Mouse (Mus musculus): ENCODE data around the gene Dot1l. TPM values are rescaled to one million over a fixed set of nuclear protein-coding genes. Genes with fewer than 3 reads are reported as not detected.
"Not testable (repeated sequence)": the region's sequence is repeated elsewhere in the genome, so short reads cannot be mapped to it uniquely, and the experiment has no call there.

Gene Dot1l
- polyA plus RNA-seq, 1 experiment from 2014 or later = 17.7 TPM

DNA sequence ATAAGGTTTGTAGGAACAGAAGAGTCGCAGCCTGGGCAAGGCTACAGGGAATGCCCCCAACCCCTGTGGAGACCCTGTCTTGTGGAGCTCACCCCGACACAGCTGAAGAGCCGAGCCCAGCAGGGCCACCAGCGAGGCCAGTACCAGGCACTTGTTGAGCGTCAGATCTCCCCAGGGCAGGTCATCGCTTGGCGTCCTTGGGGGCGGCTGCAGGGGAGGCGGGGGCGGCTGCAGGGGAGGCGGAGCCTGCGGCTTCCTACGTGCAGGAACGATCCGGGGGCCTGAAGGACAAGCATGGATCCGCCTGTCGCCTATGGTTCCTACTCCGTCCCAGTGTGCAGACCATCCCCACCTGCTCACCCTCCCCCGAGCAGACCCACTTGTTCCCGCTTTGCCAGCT lies 55.1 kb downstream of the Dot1l start:
- ATAC-seq = no peak
- Histone ChIP-seq H3K27me3 (ENCODE audit: control insufficient read depth, insufficient read depth, low read depth, low read length) (peaks cover 19% of the 10 kb centered on the region), H3K27ac (ENCODE audit: low read length) (no peak overlapping the region), H3K9ac (ENCODE audit: low read depth, low read length) (no peak overlapping the region), H3K9me3 (replicated peaks; ENCODE audit: control insufficient read depth, low read length, poor library complexity, severe bottlenecking) (no peaks in the 10 kb centered on the region), H3K4me1 (ENCODE audit: control insufficient read depth, insufficient read depth, low read length) (peaks cover 27% of the 10 kb centered on the region), H3K4me3 (ENCODE audit: low read depth, low read length) (no peak overlapping the region), H3K36me3 (ENCODE audit: control insufficient read depth, insufficient read depth, low read length) (no peaks in the 10 kb centered on the region), H3K4me2 (ENCODE audit: low read length) (no peak overlapping the region)
- WGBS = 6% methylated on average over 20 of the region's 20 CpGs

- Histone ChIP-seq H3K4me3 (ENCODE audit: low read depth, low read length) (no peak overlapping the region), H3K27me3 (ENCODE audit: control insufficient read depth, insufficient read depth, low read depth, low read length) (peaks cover 19% of the 10 kb centered on the region), H3K27ac (ENCODE audit: low read length) (no peak overlapping the region), H3K9ac (ENCODE audit: low read depth, low read length) (no peak overlapping the region), H3K36me3 (ENCODE audit: control insufficient read depth, insufficient read depth, low read length) (no peaks in the 10 kb centered on the region), H3K4me1 (ENCODE audit: control insufficient read depth, insufficient read depth, low read length) (peaks cover 15% of the 10 kb centered on the region), H3K9me3 (replicated peaks; ENCODE audit: control insufficient read depth, low read length, poor library complexity, severe bottlenecking) (no peaks in the 10 kb centered on the region), H3K4me2 (ENCODE audit: low read length) (no peak overlapping the region)
- no peak for ATAC-seq
- 60% methylated on average over 5 of the region's 5 CpGs for WGBS
These were observed 57.5 kb downstream of the Dot1l start for GRCm38 (mm10) chr10:80812391-80813041.

DNA sequence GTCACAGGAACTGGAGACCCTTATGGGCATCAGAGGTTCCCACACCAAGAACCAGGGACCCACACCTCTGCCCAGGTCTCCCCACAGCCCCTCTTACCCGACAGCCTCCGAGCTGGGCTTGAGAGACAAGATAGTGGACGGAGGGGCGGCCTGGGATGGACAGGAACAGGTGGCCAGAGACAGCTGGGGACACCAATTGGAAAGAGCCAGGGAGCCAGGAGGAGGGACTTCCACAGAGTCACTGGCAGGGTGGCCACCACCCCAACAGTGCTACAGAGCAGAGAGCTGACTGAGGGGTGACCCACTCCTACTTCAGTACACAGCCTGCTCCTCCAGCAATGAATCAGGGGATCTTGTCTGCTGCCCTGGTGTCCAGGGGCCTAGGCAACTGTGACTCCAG lies 58.4 kb downstream of the Dot1l start, which contains the start of gene Jsrp1:
Jsrp1 (minus strand) TSS at position 133 of the 400 bp plus-strand sequence.
- no peak for ATAC-seq
- H3K9me3 ChIP-seq (replicated peaks; ENCODE audit: control insufficient read depth, low read length, poor library complexity, severe bottlenecking) = no peaks in the 10 kb centered on the region
- WGBS = 77% methylated on average over 4 of the region's 4 CpGs
- peaks cover 8% of the 10 kb centered on the region for H3K4me1 ChIP-seq (ENCODE audit: control insufficient read depth, insufficient read depth, low read length)
- no peak within 1 kb of the TSS for H3K27ac ChIP-seq (ENCODE audit: low read length)
- no peak within 1 kb of the TSS for H3K9ac ChIP-seq (ENCODE audit: low read depth, low read length)
- H3K4me3 ChIP-seq (ENCODE audit: low read depth, low read length) = no peak within 1 kb of the TSS
- H3K36me3 ChIP-seq (ENCODE audit: control insufficient read depth, insufficient read depth, low read length) = no peaks in the 10 kb centered on the region
- no peak within 1 kb of the TSS for H3K4me2 ChIP-seq (ENCODE audit: low read length)
- H3K27me3 ChIP-seq (ENCODE audit: control insufficient read depth, insufficient read depth, low read depth, low read length) = peaks cover 19% of the 10 kb centered on the region

GRCm38 (mm10) chr10:80814800-80815199 lies 59.8 kb downstream of the Dot1l start:
- ATAC-seq = no peak
- WGBS = 57% methylated on average over 7 of the region's 7 CpGs
- Histone ChIP-seq H3K27me3 (ENCODE audit: control insufficient read depth, insufficient read depth, low read depth, low read length) (peaks cover 6% of the 10 kb centered on the region; the same call in 1 of the 2 replicates), H3K4me2 (ENCODE audit: low read length) (no peak overlapping the region), H3K9me3 (replicated peaks; ENCODE audit: control insufficient read depth, low read length, poor library complexity, severe bottlenecking) (no peaks in the 10 kb centered on the region), H3K27ac (ENCODE audit: low read length) (no peak overlapping the region), H3K9ac (ENCODE audit: low read depth, low read length) (no peak overlapping the region), H3K4me1 (ENCODE audit: control insufficient read depth, insufficient read depth, low read length) (no peaks in the 10 kb centered on the region), H3K4me3 (ENCODE audit: low read depth, low read length) (no peak overlapping the region), H3K36me3 (ENCODE audit: control insufficient read depth, insufficient read depth, low read length) (no peaks in the 10 kb centered on the region)

- 83% methylated on average over 3 of the region's 3 CpGs for WGBS
- not testable (repeated sequence) for H3K4me3 ChIP-seq (ENCODE audit: low read depth, low read length); ATAC-seq; H3K4me1 ChIP-seq (ENCODE audit: control insufficient read depth, insufficient read depth, low read length); H3K27me3 ChIP-seq (ENCODE audit: control insufficient read depth, insufficient read depth, low read depth, low read length); H3K4me2 ChIP-seq (ENCODE audit: low read length); H3K27ac ChIP-seq (ENCODE audit: low read length); H3K36me3 ChIP-seq (ENCODE audit: control insufficient read depth, insufficient read depth, low read length); H3K9me3 ChIP-seq (replicated peaks; ENCODE audit: control insufficient read depth, low read length, poor library complexity, severe bottlenecking); H3K9ac ChIP-seq (ENCODE audit: low read depth, low read length)
These were observed 61.3 kb downstream of the Dot1l start for GRCm38 (mm10) chr10:80816303-80816702.

GRCm38 (mm10) chr10:80817164-80817563 lies 62.2 kb downstream of the Dot1l start:
- ATAC-seq = no peak
- no peaks in the 10 kb centered on the region for H3K9me3 ChIP-seq (replicated peaks; ENCODE audit: control insufficient read depth, low read length, poor library complexity, severe bottlenecking)
- H3K36me3 ChIP-seq (ENCODE audit: control insufficient read depth, insufficient read depth, low read length) = no peaks in the 10 kb centered on the region
- no peak overlapping the region for H3K9ac ChIP-seq (ENCODE audit: low read depth, low read length)
- H3K27me3 ChIP-seq (ENCODE audit: control insufficient read depth, insufficient read depth, low read depth, low read length) = 0 out of 2 replicates have a peak, but pooled peaks cover 3% of the 10 kb centered on the region
- WGBS = 83% methylated on average over 2 of the region's 2 CpGs
- no peak overlapping the region for H3K4me2 ChIP-seq (ENCODE audit: low read length)
- no peaks in the 10 kb centered on the region for H3K4me1 ChIP-seq (ENCODE audit: control insufficient read depth, insufficient read depth, low read length)
- H3K4me3 ChIP-seq (ENCODE audit: low read depth, low read length) = no peak overlapping the region
- H3K27ac ChIP-seq (ENCODE audit: low read length) = no peak overlapping the region

DNA sequence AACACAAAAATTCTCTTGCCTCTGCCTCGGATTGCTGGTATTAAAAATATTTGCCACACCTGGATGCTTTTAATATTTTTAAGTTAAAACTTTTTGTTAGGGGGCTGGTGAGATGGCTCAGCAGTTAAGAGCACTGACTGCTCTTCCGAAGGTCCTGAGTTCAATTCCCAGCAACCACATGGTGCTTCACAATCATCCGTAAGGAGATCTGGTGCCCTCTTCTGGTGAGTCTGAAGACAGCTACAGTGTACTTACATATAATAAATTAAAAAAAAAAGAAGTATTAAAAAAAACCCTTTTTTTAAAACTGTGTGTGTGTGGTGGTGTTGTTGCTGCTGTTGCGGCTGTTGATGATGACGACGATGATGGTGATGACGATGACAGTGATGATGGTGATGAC lies 62.9 kb downstream of the Dot1l start:
- not testable (repeated sequence) for ATAC-seq; H3K9me3 ChIP-seq (replicated peaks; ENCODE audit: control insufficient read depth, low read length, poor library complexity, severe bottlenecking); H3K36me3 ChIP-seq (ENCODE audit: control insufficient read depth, insufficient read depth, low read length); H3K27me3 ChIP-seq (ENCODE audit: control insufficient read depth, insufficient read depth, low read depth, low read length); H3K4me2 ChIP-seq (ENCODE audit: low read length); H3K4me3 ChIP-seq (ENCODE audit: low read depth, low read length); H3K9ac ChIP-seq (ENCODE audit: low read depth, low read length); H3K4me1 ChIP-seq (ENCODE audit: control insufficient read depth, insufficient read depth, low read length); H3K27ac ChIP-seq (ENCODE audit: low read length)
- 85% methylated on average over 7 of the region's 7 CpGs for WGBS

GRCm38 (mm10) chr10:80818599-80819281 lies 63.7 kb downstream of the Dot1l start:
- no peaks in the 10 kb centered on the region for H3K27me3 ChIP-seq (ENCODE audit: control insufficient read depth, insufficient read depth, low read depth, low read length)
- H3K4me3 ChIP-seq (ENCODE audit: low read depth, low read length) = no peak overlapping the region
- H3K9ac ChIP-seq (ENCODE audit: low read depth, low read length) = no peak overlapping the region
- no peak overlapping the region for H3K4me2 ChIP-seq (ENCODE audit: low read length)
- H3K27ac ChIP-seq (ENCODE audit: low read length) = no peak overlapping the region
- H3K4me1 ChIP-seq (ENCODE audit: control insufficient read depth, insufficient read depth, low read length) = no peaks in the 10 kb centered on the region
- H3K36me3 ChIP-seq (ENCODE audit: control insufficient read depth, insufficient read depth, low read length) = no peaks in the 10 kb centered on the region
- no peak for ATAC-seq
- 61% methylated on average over 6 of the region's 6 CpGs for WGBS
- no peaks in the 10 kb centered on the region for H3K9me3 ChIP-seq (replicated peaks; ENCODE audit: control insufficient read depth, low read length, poor library complexity, severe bottlenecking)

DNA sequence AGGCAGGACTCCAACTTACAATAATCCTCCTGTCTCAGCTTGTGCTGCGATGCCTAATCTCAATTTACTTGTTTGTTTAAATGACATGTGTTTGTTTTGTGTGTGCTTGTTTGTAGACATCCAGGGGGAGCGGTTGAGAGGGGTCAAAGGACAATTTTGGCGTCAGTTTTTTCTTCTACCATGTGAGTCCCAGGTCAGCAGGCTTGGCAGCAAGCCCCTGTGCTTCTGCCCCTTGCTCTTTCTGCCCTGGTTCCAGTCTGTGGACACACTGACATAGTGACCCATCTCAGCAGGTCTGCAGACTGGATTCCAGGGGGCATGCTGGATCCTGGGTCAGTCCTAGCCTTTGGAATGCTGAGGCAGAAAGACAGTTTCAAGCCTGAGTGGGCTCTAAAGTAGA lies 64.4 kb downstream of the Dot1l start:
- Histone ChIP-seq H3K4me1 (ENCODE audit: control insufficient read depth, insufficient read depth, low read length) (no peaks in the 10 kb centered on the region), H3K36me3 (ENCODE audit: control insufficient read depth, insufficient read depth, low read length) (no peaks in the 10 kb centered on the region), H3K4me3 (ENCODE audit: low read depth, low read length) (no peak overlapping the region), H3K4me2 (ENCODE audit: low read length) (no peak overlapping the region), H3K27me3 (ENCODE audit: control insufficient read depth, insufficient read depth, low read depth, low read length) (no peaks in the 10 kb centered on the region), H3K9me3 (replicated peaks; ENCODE audit: control insufficient read depth, low read length, poor library complexity, severe bottlenecking) (no peaks in the 10 kb centered on the region), H3K27ac (ENCODE audit: low read length) (no peak overlapping the region), H3K9ac (ENCODE audit: low read depth, low read length) (no peak overlapping the region)
- 61% methylated on average over 3 of the region's 3 CpGs for WGBS
- no peak for ATAC-seq
